Mouse (Mus musculus) adrenal gland, adult 18-20 months (tissue): Measurements from ENCODE around the gene Hrk. TPM values are rescaled to one million over a fixed set of nuclear protein-coding genes. Genes with fewer than 3 reads are reported as not detected.

Experiments
- DNase-seq, 2 experiments: peaks; one replicate each; pipeline ENCODE4 v3.0.0; 2021 to 2022; ENCODE audit warnings: low spot score in 2 of 2
- total RNA-seq, 2 experiments: library from RNA; stranded (reverse); gene quantifications; 1 replicate in 1 of 2; 2 replicates in 1 of 2; pipeline ENCODE4 v1.2.3; 2021

The Hrk gene
- total RNA-seq, 2 experiments from 2014 or later: 0.06 TPM; not detected in 1

GRCm38 (mm10) chr5:118160691-118161090 lies 3.8 kb upstream of the Hrk start:
- DNase-seq: no peak

GRCm38 (mm10) chr5:118165462-118165861 lies 1.0 kb downstream of the Hrk start:
- no peak for DNase-seq

GRCm38 (mm10) chr5:118167561-118167995 lies 3.1 kb downstream of the Hrk start:
- no peak for DNase-seq

GRCm38 (mm10) chr5:118169222-118170221 lies 5.1 kb downstream of the Hrk start:
- peak in 1 of 2 experiments; percentile 14 for DNase-seq

GRCm38 (mm10) chr5:118170888-118171529 lies 6.6 kb downstream of the Hrk start:
- DNase-seq: no peak

GRCm38 (mm10) chr5:118171665-118172064 lies 7.2 kb downstream of the Hrk start:
- DNase-seq: no peak

GRCm38 (mm10) chr5:118172078-118172723 lies 7.8 kb downstream of the Hrk start:
- no peak for DNase-seq

- no peak for DNase-seq
These were observed 10.0 kb downstream of the Hrk start for GRCm38 (mm10) chr5:118174310-118175009.

GRCm38 (mm10) chr5:118175137-118175536 lies 10.7 kb downstream of the Hrk start:
- DNase-seq: no peak

- no peak for DNase-seq
These were observed 13.2 kb downstream of the Hrk start for GRCm38 (mm10) chr5:118177640-118178039.

- DNase-seq: no peak
These were observed 22.6 kb downstream of the Hrk start for GRCm38 (mm10) chr5:118186903-118187633.

- DNase-seq: no peak
These were observed 23.9 kb downstream of the Hrk start for GRCm38 (mm10) chr5:118188356-118188755.

- no peak for DNase-seq
These were observed 26.0 kb downstream of the Hrk start for GRCm38 (mm10) chr5:118190491-118190890.

- DNase-seq: no peak
These were observed 27.8 kb downstream of the Hrk start for GRCm38 (mm10) chr5:118192221-118192620.

- DNase-seq: no peak
These were observed 33.0 kb downstream of the Hrk start for GRCm38 (mm10) chr5:118197421-118197820.

- no peak for DNase-seq
These were observed 35.2 kb downstream of the Hrk start for GRCm38 (mm10) chr5:118199670-118200069.

- no peak for DNase-seq
These were observed 40.4 kb downstream of the Hrk start for GRCm38 (mm10) chr5:118204675-118205440.

- DNase-seq: no peak
These were observed 41.4 kb downstream of the Hrk start for GRCm38 (mm10) chr5:118205852-118206251.

- no peak for DNase-seq
These were observed 49.6 kb downstream of the Hrk start for GRCm38 (mm10) chr5:118214012-118214411.
